Mouse (Mus musculus) midbrain, embryonic 15.5 days (tissue): Measurements from ENCODE around the gene Aip. TPM values are rescaled to one million over a fixed set of nuclear protein-coding genes. Genes with fewer than 3 reads are reported as not detected.

Source experiments
- ATAC-seq: fragments of 200-750 bp; cut with Nextera tagmentation; replicated peaks from 2 replicates; pipeline ENCODE4 v1.8.0; 2017; ENCODE audit warnings: moderate TSS enrichment
- H3K27ac ChIP-seq: fragments of 300-500 bp; sonication (generic); 2 replicates; pipeline ENCODE4 v1.5.1; 2015; ENCODE audit warnings: mild to moderate bottlenecking, inconsistent platforms
- H3K27me3 ChIP-seq: fragments of 300-500 bp; sonication (generic); replicated peaks from 2 replicates; pipeline ENCODE4 v1.6.1; 2015; ENCODE audit warnings: inconsistent platforms
- H3K36me3 ChIP-seq: fragments of 300-500 bp; sonication (generic); replicated peaks from 2 replicates; pipeline ENCODE4 v1.6.1; 2015; ENCODE audit warnings: inconsistent platforms
- H3K4me1 ChIP-seq: fragments of 300-500 bp; sonication (generic); 2 replicates; pipeline ENCODE4 v1.6.1; 2015; ENCODE audit warnings: inconsistent platforms
- H3K4me2 ChIP-seq: fragments of 300-500 bp; sonication (generic); 2 replicates; pipeline ENCODE4 v1.6.1; 2015; ENCODE audit warnings: inconsistent platforms, mild to moderate bottlenecking, moderate library complexity
- H3K4me3 ChIP-seq: fragments of 300-500 bp; sonication (generic); 2 replicates; pipeline ENCODE4 v1.5.1; 2015; ENCODE audit warnings: mild to moderate bottlenecking, inconsistent platforms
- H3K9ac ChIP-seq: fragments of 300-500 bp; sonication (generic); 2 replicates; pipeline ENCODE4 v1.6.1; 2015; ENCODE audit warnings: mild to moderate bottlenecking, inconsistent platforms
- H3K9me3 ChIP-seq: fragments of 300-500 bp; sonication (generic); 2 replicates; pipeline ENCODE4 v1.6.1; 2016; ENCODE audit warnings: inconsistent platforms
- WGBS: fragments of 180-500 bp; shearing (Covaris S2); methylation state at CpG from one replicate; pipeline ENCODE4 v1.1.7; 2015; ENCODE audit warnings: mixed read lengths; 5-methylcytosine and 5-hydroxymethylcytosine counted together
- polyA plus RNA-seq: library from polyadenylated mRNA; unstranded; fragments of >200 nt; fragmentation: Nextera tagmentation; extraction: Ambion mirVana; gene quantifications from 2 replicates; pipeline ENCODE4 v1.2.1, GENCODE M21; 2015

Aip gene
- polyA plus RNA-seq, 1 experiment from 2014 or later = 101 TPM

DNA sequence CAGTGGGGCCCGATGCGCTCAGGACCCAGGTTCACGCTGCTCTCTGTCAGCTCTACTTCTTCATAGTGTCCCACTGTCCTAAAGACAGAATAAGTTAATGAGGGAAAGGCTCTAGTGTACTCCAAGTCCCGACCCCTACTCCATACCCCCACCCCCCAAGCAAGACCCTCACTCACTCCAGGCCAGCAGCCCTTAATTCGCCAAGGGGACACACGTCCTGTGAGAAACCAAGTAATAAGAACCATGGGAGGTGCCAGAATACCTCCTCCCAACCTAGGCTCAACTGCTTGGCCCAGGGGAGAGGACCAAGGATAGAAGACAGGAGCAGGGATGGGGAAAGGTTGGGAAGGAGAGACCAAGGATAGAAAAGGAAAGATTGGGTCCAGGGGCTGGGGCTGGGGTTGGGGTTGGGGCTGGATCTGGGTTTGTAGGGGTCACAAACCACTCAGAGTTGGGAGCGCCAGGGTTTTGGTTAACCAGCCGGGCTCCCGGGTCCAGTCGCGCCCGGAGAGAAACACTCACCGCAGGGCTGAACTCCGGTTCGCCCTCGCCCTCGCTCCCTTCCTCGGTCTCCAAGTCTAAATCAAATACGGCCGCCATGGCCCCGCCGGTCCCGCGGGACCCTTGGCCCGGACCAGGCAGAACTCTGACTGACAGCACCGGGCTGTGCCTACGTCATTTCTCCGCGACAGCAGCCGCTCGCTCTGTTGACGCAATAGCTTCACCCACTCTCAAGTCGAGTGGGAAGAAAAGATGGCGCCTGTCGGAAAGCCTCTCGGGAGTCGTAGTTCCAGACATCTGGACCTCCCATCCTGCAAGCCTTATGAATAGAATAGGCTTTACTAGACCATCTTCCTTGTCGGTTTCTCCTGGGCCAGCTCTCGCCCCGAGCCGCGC, 37.2 kb upstream of the Aip start, which contains the start of gene Rps6kb2:
TSS of gene Rps6kb2 (minus strand) at position 709 of the 897 bp plus-strand sequence.
- ATAC-seq = peak; percentile 89
- no peaks in the 10 kb centered on the region for H3K9me3 ChIP-seq
- H3K27me3 ChIP-seq = no peaks in the 10 kb centered on the region
- H3K36me3 ChIP-seq = peaks cover 18% of the 10 kb centered on the region
- peaks cover 21% of the 10 kb centered on the region for H3K4me1 ChIP-seq
- WGBS = 6% methylated on average over 42 of the region's 42 CpGs
- peak within 1 kb of the TSS; percentile 92 for H3K4me2 ChIP-seq
- peak within 1 kb of the TSS; percentile 84 for H3K27ac ChIP-seq
- peak within 1 kb of the TSS; percentile 66 for H3K4me3 ChIP-seq
- H3K9ac ChIP-seq = peak within 1 kb of the TSS; percentile 70

DNA sequence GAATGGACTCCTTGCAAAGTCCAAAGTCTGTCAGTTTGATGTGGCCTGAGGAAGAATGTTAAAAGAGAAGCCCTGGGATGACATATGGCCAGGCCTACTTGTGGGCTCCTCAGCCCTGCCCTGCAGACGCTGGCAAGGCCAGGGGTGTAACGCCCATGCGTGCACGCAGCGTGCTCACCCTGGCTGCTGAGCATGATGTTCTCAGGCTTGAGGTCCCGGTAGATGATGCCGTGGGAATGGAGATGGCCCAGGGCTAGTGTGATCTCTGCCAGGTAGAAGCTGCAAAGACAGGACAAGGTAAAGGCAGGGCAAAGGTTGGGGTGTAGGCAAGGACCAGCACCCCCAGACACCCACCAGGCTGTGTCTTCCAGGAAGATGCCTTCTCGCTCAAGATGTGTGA, 33.4 kb upstream of the Aip start:
- no peak overlapping the region for H3K9ac ChIP-seq
- peaks cover 19% of the 10 kb centered on the region for H3K4me1 ChIP-seq
- H3K4me2 ChIP-seq = no peak overlapping the region
- H3K27me3 ChIP-seq = no peaks in the 10 kb centered on the region
- peaks cover 37% of the 10 kb centered on the region for H3K36me3 ChIP-seq
- no peaks in the 10 kb centered on the region for H3K9me3 ChIP-seq
- H3K27ac ChIP-seq = no peak overlapping the region
- H3K4me3 ChIP-seq = no peak overlapping the region
- 96% methylated on average over 8 of the region's 8 CpGs for WGBS
- ATAC-seq = no peak

DNA sequence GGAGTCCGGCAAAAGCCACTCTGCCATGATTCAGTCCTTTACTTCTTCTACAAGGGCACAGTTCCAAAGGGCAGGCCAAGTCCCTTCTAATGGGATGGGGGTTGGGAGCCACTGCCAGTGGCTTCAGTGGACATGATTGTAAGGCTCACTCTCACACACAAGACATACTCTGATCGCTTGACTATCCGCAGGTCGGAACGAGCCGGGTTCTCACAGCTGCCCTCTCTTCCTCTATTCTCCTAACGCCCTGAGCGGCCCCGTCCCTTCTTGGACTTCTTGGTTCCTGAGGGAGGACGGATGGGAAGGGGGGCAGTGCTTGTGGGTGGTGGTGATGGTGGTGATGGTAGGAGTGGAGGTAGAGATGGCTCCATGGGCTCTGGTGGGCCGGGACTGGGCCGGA, 31.1 kb upstream of the Aip start:
- H3K27ac ChIP-seq = no peak overlapping the region
- WGBS = 86% methylated on average over 12 of the region's 12 CpGs
- peaks cover 2% of the 10 kb centered on the region for H3K4me1 ChIP-seq
- no peaks in the 10 kb centered on the region for H3K9me3 ChIP-seq
- H3K4me3 ChIP-seq = no peak overlapping the region
- H3K4me2 ChIP-seq = no peak overlapping the region
- no peak for ATAC-seq
- no peaks in the 10 kb centered on the region for H3K27me3 ChIP-seq
- no peak overlapping the region for H3K9ac ChIP-seq
- peaks cover 37% of the 10 kb centered on the region for H3K36me3 ChIP-seq

DNA sequence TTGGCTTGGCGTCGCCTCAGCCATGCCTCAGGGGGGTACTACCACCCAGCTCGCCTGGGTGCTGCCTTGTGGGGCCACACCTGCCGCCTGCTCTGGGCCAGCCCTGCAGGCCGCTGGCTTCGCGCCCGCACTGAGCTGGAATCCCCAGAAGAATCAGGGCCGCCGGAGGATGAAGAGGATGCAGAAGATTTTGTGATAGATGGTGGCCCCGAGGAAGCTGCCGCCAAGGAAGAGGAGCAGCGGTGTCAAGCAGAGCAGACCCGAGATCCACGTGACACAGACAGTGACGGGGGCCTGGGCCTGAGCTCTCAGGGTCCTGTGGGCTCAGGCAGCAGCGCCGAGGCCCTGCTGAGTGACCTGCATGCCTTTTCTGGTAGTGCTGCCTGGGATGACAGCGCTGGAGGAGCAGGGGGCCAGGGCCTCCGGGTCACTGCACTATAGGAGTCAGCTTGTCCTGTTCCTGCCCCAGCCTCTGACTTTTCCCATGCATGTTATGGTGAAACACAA, 30.5 kb upstream of the Aip start:
- Histone ChIP-seq H3K36me3 (peaks cover 37% of the 10 kb centered on the region), H3K4me1 (no peaks in the 10 kb centered on the region), H3K27ac (no peak overlapping the region), H3K9me3 (no peaks in the 10 kb centered on the region), H3K4me2 (no peak overlapping the region), H3K9ac (no peak overlapping the region), H3K4me3 (no peak overlapping the region), H3K27me3 (no peaks in the 10 kb centered on the region)
- no peak for ATAC-seq
- 69% methylated on average over 20 of the region's 20 CpGs for WGBS

DNA sequence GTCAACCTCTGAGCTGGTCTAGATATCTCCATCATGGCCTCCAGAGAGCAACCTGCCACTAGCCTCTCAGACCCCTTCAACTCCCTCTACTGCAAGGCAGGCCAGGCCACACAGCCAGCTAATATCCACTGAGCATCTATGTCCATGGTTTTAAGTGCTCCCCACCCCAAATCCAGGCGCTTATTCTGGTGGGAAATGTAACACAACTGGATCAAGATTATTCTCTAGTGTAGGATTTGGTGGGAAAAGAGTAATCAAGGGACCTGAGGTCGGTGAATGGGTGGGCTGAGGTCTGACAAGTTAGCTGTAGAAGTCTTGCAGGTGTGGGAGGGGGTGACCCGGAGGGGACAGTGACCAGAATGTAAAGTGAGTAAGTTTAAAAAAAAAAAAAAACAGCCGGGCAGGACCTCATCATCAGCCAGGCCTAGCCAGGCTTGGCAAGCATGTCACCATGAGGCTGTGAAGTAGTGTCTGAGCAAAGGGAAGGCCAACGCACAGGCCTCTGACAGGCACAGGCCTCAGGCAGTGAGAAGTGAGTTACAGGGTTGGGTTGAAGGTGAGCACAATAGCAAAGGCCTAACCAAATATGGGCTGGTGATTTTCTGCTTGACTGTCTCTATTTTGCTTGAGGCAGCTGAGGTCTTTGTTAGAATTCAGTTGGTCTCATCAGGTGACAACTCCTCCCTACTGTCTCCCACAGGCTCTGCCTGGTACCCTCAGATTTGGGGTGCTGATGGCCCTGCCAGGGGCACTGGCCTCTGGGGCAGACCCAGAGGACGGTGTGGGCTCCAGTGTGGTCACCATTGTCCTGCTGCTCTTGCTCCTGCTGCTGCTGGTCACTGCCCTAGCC, 29.8 kb upstream of the Aip start:
- Histone ChIP-seq H3K27ac (no peak overlapping the region), H3K4me3 (no peak overlapping the region), H3K9ac (no peak overlapping the region), H3K36me3 (peaks cover 37% of the 10 kb centered on the region), H3K4me2 (no peak overlapping the region), H3K9me3 (no peaks in the 10 kb centered on the region), H3K27me3 (no peaks in the 10 kb centered on the region), H3K4me1 (no peaks in the 10 kb centered on the region)
- ATAC-seq = no peak
- WGBS = 70% methylated on average over 6 of the region's 6 CpGs

DNA sequence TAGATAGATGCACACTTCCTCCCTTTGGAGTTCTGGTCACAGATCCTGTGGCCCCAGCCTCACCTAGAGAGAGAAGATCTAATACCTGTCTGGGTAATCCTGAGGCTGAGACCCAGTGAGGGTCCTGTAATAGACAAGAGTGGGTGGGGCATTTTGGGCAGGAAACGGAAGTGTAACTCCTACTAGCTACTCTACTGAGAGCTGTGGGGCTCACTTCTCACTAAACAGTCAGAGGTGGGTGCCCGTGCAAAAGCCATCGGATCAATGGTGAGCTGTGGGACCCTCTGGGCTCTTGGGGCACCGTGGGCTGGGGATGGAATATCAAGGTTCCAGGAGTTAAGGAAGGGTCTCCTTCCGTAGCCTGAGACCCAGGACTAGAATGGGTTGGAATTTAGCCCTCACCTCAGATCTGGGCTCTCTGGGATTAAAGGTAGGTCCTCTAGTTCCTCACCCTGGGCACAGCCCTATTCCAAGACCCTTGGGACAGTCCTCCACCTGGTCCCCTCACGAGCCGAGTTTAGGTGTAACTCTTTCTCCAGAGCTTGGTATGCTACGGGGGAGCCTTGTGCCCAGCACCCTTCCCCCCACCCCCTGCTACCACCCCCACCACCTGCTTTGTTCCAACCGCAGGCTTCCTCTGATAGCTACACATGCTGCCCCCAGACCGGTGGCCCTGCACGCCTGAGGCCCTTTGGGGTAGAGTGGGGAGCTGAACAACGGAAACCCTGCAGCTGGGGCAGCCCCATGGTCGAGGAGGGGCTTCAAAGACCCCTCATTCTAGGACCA, 29.0 kb upstream of the Aip start:
- no peaks in the 10 kb centered on the region for H3K27me3 ChIP-seq
- H3K4me2 ChIP-seq = no peak overlapping the region
- H3K9me3 ChIP-seq = no peaks in the 10 kb centered on the region
- 87% methylated on average over 13 of the region's 13 CpGs for WGBS
- no peak for ATAC-seq
- H3K27ac ChIP-seq = no peak overlapping the region
- no peak overlapping the region for H3K9ac ChIP-seq
- peaks cover 37% of the 10 kb centered on the region for H3K36me3 ChIP-seq
- H3K4me3 ChIP-seq = no peak overlapping the region
- H3K4me1 ChIP-seq = peaks cover 5% of the 10 kb centered on the region

DNA sequence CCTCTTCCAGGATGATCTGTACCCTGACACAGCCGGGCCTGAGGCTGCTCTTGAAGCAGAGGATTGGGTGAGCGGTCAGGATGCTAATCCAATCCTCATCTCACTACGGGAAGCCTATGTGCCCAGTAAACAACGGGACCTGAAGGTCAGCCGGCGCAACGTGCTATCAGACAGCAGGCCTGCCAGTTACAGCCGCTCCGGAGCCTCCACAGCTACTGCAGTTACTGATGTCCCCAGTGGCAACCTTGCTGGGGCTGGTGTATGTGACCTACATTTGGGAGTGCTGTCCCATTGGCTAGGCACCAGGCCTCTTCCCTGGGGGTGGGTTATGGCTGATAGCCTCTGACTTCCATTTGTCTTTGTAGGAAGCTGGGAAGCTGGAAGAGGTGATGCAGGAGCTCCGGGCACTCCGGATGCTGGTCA, 27.6 kb upstream of the Aip start, which contains the start of gene Ptprcap:
TSS of gene Ptprcap (plus strand) at position 373 of the 423 bp plus-strand sequence.
- ATAC-seq = no peak
- no peaks in the 10 kb centered on the region for H3K9me3 ChIP-seq
- peaks cover 14% of the 10 kb centered on the region for H3K4me1 ChIP-seq
- H3K27me3 ChIP-seq = no peaks in the 10 kb centered on the region
- H3K9ac ChIP-seq = no peak within 1 kb of the TSS
- H3K36me3 ChIP-seq = peaks cover 26% of the 10 kb centered on the region
- WGBS = 72% methylated on average over 11 of the region's 11 CpGs
- no peak within 1 kb of the TSS for H3K4me3 ChIP-seq
- no peak within 1 kb of the TSS for H3K27ac ChIP-seq
- H3K4me2 ChIP-seq = no peak within 1 kb of the TSS

DNA sequence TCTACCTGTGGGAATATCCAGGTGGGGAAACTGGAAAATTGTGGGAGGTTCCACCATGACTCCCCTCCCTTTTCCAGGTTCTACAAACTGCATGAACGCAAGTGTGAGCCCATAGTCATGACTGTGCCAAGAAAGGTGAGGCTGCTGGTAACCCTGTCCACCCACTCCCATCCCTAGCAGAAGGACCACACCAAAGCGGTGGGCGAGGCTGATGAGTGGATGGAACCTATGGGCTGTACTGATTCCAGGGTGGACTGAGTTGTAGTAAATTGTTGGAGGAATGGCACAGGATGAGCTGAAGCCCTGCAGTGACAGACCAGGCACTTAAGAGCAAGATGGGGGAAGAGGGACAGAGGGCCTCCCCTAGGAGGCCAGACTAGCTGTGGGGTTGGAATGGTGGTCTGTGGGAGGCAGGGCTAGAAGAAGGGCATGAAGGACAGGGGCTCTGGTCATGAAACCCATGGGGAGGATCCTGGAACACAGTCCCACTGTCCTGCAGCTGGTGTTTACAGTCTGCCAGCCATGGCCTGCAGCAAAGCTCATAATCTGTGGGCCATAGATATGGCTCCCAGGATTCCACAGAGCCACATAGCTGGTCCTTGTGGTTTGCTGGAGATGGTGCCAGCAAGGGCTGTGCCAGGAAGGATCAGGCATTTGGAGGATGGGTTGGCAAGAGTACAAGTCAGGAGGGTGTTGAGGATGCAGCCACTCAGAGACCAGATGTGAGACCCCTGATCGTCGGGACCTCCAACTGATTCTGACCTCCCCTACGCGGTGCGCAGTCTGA, 27.0 kb upstream of the Aip start:
- H3K27me3 ChIP-seq = no peaks in the 10 kb centered on the region
- H3K9me3 ChIP-seq = no peaks in the 10 kb centered on the region
- H3K4me2 ChIP-seq = no peak overlapping the region
- no peak overlapping the region for H3K4me3 ChIP-seq
- peaks cover 20% of the 10 kb centered on the region for H3K4me1 ChIP-seq
- ATAC-seq = no peak
- no peak overlapping the region for H3K9ac ChIP-seq
- WGBS = 86% methylated on average over 8 of the region's 8 CpGs
- no peak overlapping the region for H3K27ac ChIP-seq
- peaks cover 26% of the 10 kb centered on the region for H3K36me3 ChIP-seq

DNA sequence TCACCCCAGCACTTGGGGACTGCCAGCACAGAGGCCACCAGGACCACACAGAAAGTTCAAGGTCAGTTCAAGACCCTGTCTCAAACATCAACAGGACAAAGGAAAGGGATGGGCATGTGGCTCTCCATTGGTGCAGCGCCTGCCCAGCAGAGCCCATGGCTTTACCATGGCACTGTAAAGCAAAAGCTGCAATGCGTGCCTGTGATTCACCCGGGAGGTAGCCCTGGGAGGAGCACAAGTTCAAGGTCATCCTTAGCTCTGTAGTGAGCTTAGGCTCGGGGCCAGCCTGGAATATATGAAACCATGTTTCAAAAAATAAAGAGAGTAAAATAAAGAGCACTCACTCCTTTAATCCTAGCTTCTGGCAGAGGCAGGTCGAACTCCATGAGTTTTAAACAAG, 26.2 kb upstream of the Aip start:
- WGBS = 85% methylated on average over 5 of the region's 5 CpGs
- Histone ChIP-seq H3K27ac (no peak overlapping the region), H3K9me3 (no peaks in the 10 kb centered on the region), H3K4me2 (no peak overlapping the region), H3K4me1 (peaks cover 22% of the 10 kb centered on the region), H3K36me3 (peaks cover 20% of the 10 kb centered on the region), H3K27me3 (no peaks in the 10 kb centered on the region), H3K4me3 (no peak overlapping the region), H3K9ac (no peak overlapping the region)
- ATAC-seq = no peak

DNA sequence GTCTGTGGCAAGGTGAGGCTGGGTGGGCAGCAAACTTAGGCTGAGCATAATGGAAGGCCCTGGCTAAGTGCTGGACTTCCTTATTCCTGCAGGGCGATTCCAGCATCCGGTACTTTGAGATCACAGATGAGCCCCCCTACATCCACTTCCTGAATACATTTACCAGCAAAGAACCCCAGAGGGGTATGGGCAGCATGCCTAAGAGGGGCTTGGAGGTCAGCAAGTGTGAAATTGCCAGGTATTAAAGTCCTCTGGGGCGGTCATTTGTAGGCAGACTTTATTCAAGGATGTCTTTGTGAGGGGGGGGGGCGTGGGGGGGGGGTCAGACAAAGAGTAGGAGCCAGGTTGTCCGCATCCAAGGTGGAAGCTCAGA, 25.8 kb upstream of the Aip start:
- H3K4me1 ChIP-seq = peaks cover 22% of the 10 kb centered on the region
- 66% methylated on average over 5 of the region's 5 CpGs for WGBS
- no peak overlapping the region for H3K4me3 ChIP-seq
- H3K9me3 ChIP-seq = no peaks in the 10 kb centered on the region
- ATAC-seq = no peak
- peaks cover 15% of the 10 kb centered on the region for H3K36me3 ChIP-seq
- no peak overlapping the region for H3K9ac ChIP-seq
- H3K27me3 ChIP-seq = no peaks in the 10 kb centered on the region
- H3K27ac ChIP-seq = no peak overlapping the region
- no peak overlapping the region for H3K4me2 ChIP-seq
